ENCODE assay signal across 8 mouse cellular contexts in genomic region chr4:101265523-101265922, GRCm38 (mm10). TPM values are rescaled to one million over a fixed set of nuclear protein-coding genes. Genes with fewer than 3 reads are reported as not detected.
DNase-seq lines count a peak whose midpoint lies in the region; ATAC-seq lines count a peak whose summit lies in the region.

No protein-coding gene starts in this region.

- H3K36me3 ChIP-seq in kidney, embryonic 14.5 days (ENCODE audit: control insufficient read depth, insufficient read depth, low read length), result no peaks in the 10 kb centered on the region
- no peaks in the 10 kb centered on the region for H3K36me3 ChIP-seq in hindbrain, embryonic 13.5 days
- H3K36me3 ChIP-seq in midbrain, embryonic 15.5 days (replicated peaks), result no peaks in the 10 kb centered on the region

- H3K9ac ChIP-seq in kidney, embryonic 14.5 days (ENCODE audit: low read depth, low read length), result no peak overlapping the region
- H3K9ac ChIP-seq in hindbrain, embryonic 13.5 days, result no peak overlapping the region
- no peak overlapping the region for H3K9ac ChIP-seq in midbrain, embryonic 15.5 days

- H3K27me3 ChIP-seq in kidney, embryonic 14.5 days (ENCODE audit: control insufficient read depth, insufficient read depth, low read length), result no peaks in the 10 kb centered on the region
- no peaks in the 10 kb centered on the region for H3K27me3 ChIP-seq in hindbrain, embryonic 13.5 days
- no peaks in the 10 kb centered on the region for H3K27me3 ChIP-seq in midbrain, embryonic 15.5 days (replicated peaks)

- peaks cover 6% of the 10 kb centered on the region for H3K4me1 ChIP-seq in kidney, embryonic 14.5 days (ENCODE audit: control insufficient read depth, insufficient read depth, low read length)
- peaks cover 11% of the 10 kb centered on the region for H3K4me1 ChIP-seq in brown adipose tissue, adult 24 weeks (ENCODE audit: control insufficient read depth, insufficient read depth, insufficient read length, low read length)
- peaks cover 8% of the 10 kb centered on the region; the same call in 1 of the 2 replicates for H3K4me1 ChIP-seq in hindbrain, embryonic 13.5 days (replicated peaks)
- peaks cover 10% of the 10 kb centered on the region for H3K4me1 ChIP-seq in midbrain, embryonic 15.5 days

- H3K4me3 ChIP-seq in kidney, embryonic 14.5 days (ENCODE audit: low read length), result peak overlapping the region; percentile 97
- H3K4me3 ChIP-seq in brown adipose tissue, adult 24 weeks (ENCODE audit: insufficient read depth, low read depth, low read length), result no peak overlapping the region; the same call in 1 of the 2 replicates
- peak overlapping the region; percentile 92 for H3K4me3 ChIP-seq in hindbrain, embryonic 13.5 days
- H3K4me3 ChIP-seq in midbrain, embryonic 15.5 days, result peak overlapping the region; percentile 98

- DNase-seq in kidney, postnatal 10 days, result no peak
- DNase-seq in right cerebral cortex, adult 18-20 months, result no peak
- no peak for DNase-seq in cerebellum, postnatal 25 days
- no peak for DNase-seq in cerebellum, adult 8-10 months

- peak overlapping the region; percentile 65 for H3K4me2 ChIP-seq in kidney, embryonic 14.5 days (replicated peaks; ENCODE audit: low read depth, low read length)
- H3K4me2 ChIP-seq in hindbrain, embryonic 13.5 days, result peak overlapping the region; percentile 77
- peak overlapping the region; percentile 66 for H3K4me2 ChIP-seq in midbrain, embryonic 15.5 days

- no peaks in the 10 kb centered on the region for H3K9me3 ChIP-seq in kidney, embryonic 14.5 days (ENCODE audit: control insufficient read depth, low read length)
- no peaks in the 10 kb centered on the region for H3K9me3 ChIP-seq in hindbrain, embryonic 13.5 days
- H3K9me3 ChIP-seq in midbrain, embryonic 15.5 days, result no peaks in the 10 kb centered on the region

- peak; percentile 41; the same call in 1 of the 2 replicates for ATAC-seq in kidney, embryonic 14.5 days (ENCODE audit: low FRiP score, low TSS enrichment)
- no peak for ATAC-seq in hindbrain, embryonic 13.5 days (ENCODE audit: low FRiP score)
- no peak for ATAC-seq in midbrain, embryonic 15.5 days (replicated peaks)

- no peak overlapping the region for H3K27ac ChIP-seq in kidney, embryonic 14.5 days (ENCODE audit: low read depth, low read length)
- H3K27ac ChIP-seq in brown adipose tissue, adult 24 weeks (replicated peaks; ENCODE audit: low read depth, low read length), result peak overlapping the region; percentile 53; the same call in 1 of the 2 replicates
- no peak overlapping the region for H3K27ac ChIP-seq in hindbrain, embryonic 13.5 days
- H3K27ac ChIP-seq in midbrain, embryonic 15.5 days, result no peak overlapping the region

- 25% methylated on average over 7 of the region's 7 CpGs for WGBS in kidney, embryonic 14.5 days
- WGBS in hindbrain, embryonic 13.5 days, result 35% methylated on average over 6 of the region's 7 CpGs
- 25% methylated on average over 7 of the region's 7 CpGs for WGBS in midbrain, embryonic 15.5 days

RNA-seq across cellular contexts. Expression of gene Jak1, which starts 0.4 kb away (rescaled TPM):
- polyA plus RNA-seq in kidney, embryonic 14.5 days (2014; fragmentation: Nextera tagmentation; extraction: Ambion mirVana), result 56.0 and 110 TPM in 2 replicates
- polyA plus RNA-seq in brown adipose tissue, adult 24 weeks (2012; ENCODE audit: insufficient read depth, insufficient read length, missing spikeins), result 45.5 and 51.7 TPM in 2 replicates
- polyA plus RNA-seq in hindbrain, embryonic 13.5 days (2015; fragmentation: Nextera tagmentation; extraction: Ambion mirVana), result 63.4 and 66.3 TPM in 2 replicates
- polyA plus RNA-seq in midbrain, embryonic 15.5 days (2015; fragmentation: Nextera tagmentation; extraction: Ambion mirVana), result 71.5 and 73.0 TPM in 2 replicates
